Mouse (Mus musculus) embryonic fibroblast, embryonic 13.5 days (primary cell): ENCODE measurements at regions not wholly inside any gene's neighbourhood (a gene's known extent, or its start where the extent isn't known, plus 50 kb on each side); places are given as distances from the start of the nearest gene placed in this dataset.

ENCODE experiments used
- H3K27ac ChIP-seq: 2 replicates; pipeline ENCODE4 v1.5.1; 2012; ENCODE audit warnings: low read length, control low read depth, inconsistent platforms; ENCODE audit not compliant: insufficient read depth
- H3K4me1 ChIP-seq: 2 replicates; pipeline ENCODE4 v1.6.1; 2011; ENCODE audit warnings: low read length; ENCODE audit not compliant: control insufficient read depth, insufficient read depth
- H3K4me3 ChIP-seq: 2 replicates; pipeline ENCODE4 v1.5.1; 2011; ENCODE audit warnings: mild to moderate bottlenecking, control low read depth, low read length; ENCODE audit not compliant: insufficient read depth
- CTCF ChIP-seq: IDR thresholded peaks from 2 replicates; pipeline ENCODE4 v1.5.1; 2011; ENCODE audit warnings: mild to moderate bottlenecking, control low read depth, low read length, moderate library complexity, borderline replicate concordance; ENCODE audit not compliant: insufficient read depth
- POLR2A ChIP-seq: IDR thresholded peaks from 2 replicates; pipeline ENCODE4 v1.6.1; 2011; ENCODE audit warnings: low read depth, mild to moderate bottlenecking, control low read depth, low read length, moderate library complexity

DNA sequence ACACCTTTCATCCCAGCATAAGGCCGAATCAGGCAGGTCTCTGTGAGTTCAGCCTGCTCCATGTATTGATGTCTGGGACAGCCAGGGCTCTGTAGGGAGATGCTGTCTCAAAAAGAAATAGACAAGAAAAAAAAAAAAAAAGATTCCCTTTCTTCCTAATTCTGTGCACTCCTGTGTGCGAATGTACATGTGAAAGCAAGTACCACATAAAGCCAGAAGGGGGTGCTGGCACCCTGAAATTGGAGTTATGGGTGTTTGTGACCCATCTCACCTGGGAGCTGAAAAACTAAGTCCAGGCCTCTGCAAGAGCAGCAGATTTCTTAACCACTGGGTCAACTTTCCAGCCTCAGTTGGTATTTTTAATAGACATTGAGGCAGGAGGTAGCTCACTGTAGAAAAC, 280.6 kb upstream of the Zdhhc25 start:
- TF ChIP-seq CTCF (no peak), POLR2A (no peak)
- no peak overlapping the region for H3K4me3 ChIP-seq
- no peaks in the 10 kb centered on the region for H3K4me1 ChIP-seq
- no peak overlapping the region for H3K27ac ChIP-seq

DNA sequence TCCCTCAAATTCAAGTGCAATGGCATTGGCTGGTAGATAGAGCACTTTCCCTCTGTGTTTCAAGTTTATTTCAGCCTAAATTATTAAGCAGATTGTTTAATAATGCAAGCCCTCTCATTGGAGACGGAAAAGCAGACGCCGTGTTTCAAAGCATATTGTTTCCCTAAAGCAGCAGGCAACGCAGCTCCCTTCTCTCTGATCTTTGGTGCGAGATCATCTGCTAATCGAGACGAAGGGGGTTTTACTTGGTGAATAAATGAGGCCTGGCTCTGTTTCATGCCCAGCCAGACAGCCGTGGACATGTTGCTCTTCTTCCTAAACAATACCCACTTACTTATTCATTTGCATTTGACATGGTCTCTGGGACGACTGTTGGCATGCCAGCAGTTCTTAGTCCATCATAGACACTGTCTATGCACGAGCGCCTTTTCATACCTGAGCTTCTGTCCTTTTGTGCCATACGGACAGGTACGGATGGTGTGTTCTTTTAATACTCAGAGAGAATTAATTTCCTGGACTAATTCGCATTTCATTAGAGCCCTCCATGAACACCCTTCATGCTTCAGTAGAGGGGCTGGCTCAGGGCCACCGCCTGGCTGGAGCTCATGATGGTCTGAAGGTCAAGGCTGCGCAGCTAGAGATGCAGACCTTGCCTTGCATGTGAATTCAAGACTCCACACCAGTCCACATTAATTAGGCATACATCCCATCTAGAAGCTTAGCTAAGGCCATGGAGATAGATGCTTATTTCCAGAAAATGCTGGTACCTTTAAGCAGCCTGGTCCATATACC, 276.3 kb upstream of the Zdhhc25 start:
- Histone ChIP-seq H3K4me1 (no peaks in the 10 kb centered on the region), H3K27ac (no peak overlapping the region), H3K4me3 (no peak overlapping the region)
- TF ChIP-seq POLR2A: no peak
- TF ChIP-seq CTCF: no peak

DNA sequence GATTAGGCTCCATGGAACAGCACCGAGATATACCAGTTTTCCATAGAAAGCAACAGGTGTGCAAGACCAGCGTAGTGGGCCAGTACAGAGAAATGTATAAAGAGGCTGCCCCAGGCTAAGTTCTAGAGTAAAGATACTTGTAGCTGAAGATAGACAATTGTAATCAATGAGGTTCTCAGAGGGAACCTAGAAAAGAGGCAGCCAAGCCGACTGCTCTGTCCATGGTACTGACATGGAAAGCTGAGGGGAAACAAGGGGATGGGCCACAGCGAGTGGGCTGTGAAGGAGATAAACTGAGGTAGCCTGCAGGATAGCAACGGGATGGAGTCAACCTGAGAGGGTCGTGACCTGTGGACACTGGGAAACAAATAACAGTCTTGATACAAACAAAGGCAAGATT, 275.0 kb upstream of the Zdhhc25 start:
- TF ChIP-seq POLR2A (no peak), CTCF (no peak)
- no peaks in the 10 kb centered on the region for H3K4me1 ChIP-seq
- no peak overlapping the region for H3K4me3 ChIP-seq
- no peak overlapping the region for H3K27ac ChIP-seq

DNA sequence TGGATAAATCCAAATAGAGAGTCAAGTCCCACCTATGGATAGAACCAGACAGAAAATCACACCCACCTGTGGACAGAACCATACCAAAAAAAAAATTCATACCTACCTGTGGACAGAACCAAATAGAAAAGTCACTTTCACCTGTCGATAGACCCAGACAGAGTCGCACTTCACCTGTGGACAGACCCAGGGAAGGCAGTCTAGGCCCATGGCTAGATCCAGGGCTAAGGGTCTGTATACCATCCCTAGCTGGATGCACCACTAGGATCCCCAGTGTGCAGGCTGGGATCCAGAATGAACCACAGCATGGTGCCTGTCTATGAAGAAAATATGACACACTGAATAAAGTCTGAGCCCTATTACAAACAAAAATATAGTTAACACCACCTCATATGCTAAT, 246.9 kb upstream of the Zdhhc25 start:
- no peak overlapping the region for H3K4me3 ChIP-seq
- H3K27ac ChIP-seq: no peak overlapping the region
- H3K4me1 ChIP-seq: no peaks in the 10 kb centered on the region
- TF ChIP-seq POLR2A (no peak), CTCF (no peak)

DNA sequence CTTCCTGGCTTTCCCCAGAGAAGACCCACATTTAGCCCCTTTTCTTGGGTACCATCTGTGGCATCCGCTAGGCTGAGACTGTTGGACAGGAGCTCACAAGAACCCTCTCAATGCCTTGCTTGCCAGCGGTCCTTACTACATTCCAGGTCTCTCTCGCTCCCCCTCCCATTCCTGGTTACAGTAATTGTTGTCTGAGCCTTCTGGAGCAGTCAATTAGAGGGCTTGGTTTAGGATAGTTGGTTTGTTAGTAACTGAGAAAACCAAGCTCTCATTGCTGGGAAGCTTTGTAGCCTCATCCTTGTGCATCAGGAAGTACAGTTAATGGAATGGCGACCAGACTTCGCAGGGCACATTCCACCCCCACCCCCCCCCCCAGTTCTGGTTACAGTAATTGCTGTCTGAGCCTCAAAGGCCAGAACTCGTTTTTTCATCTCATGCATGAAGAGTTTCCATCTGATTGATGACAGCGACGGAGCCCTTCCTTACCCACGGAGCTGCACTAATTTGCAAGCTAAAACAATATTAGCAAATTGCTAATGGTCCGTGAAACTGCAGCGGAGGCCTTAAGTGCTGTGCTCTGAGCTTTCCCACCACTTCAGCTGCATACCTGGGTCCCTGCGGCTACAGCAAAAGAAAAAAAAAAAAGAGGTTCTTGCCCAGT, 239.6 kb upstream of the Zdhhc25 start:
- no peak overlapping the region for H3K4me3 ChIP-seq
- TF ChIP-seq CTCF (no peak), POLR2A (no peak)
- no peaks in the 10 kb centered on the region for H3K4me1 ChIP-seq
- H3K27ac ChIP-seq: no peak overlapping the region

DNA sequence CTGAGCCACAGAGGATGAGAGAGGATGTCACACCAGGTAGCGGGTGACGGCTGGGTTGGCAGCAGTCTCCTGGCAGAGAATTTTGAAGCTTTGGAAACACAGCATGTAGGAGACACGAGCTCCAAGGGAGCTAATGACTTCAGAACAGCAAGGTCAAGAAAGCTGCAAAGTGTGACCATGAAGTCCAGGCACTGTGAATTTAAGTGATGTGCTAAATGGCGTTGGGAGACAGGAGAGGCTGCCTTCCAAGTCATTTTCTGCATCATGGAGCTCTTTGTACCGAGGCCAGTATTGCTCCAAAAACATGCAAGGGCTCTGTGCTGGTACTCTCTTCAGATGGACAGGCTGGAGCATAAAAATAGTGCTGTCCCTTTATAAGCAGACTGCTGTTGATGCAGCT, 238.8 kb upstream of the Zdhhc25 start:
- Histone ChIP-seq H3K4me1 (no peaks in the 10 kb centered on the region), H3K4me3 (no peak overlapping the region), H3K27ac (no peak overlapping the region)
- TF ChIP-seq CTCF (no peak), POLR2A (no peak)

DNA sequence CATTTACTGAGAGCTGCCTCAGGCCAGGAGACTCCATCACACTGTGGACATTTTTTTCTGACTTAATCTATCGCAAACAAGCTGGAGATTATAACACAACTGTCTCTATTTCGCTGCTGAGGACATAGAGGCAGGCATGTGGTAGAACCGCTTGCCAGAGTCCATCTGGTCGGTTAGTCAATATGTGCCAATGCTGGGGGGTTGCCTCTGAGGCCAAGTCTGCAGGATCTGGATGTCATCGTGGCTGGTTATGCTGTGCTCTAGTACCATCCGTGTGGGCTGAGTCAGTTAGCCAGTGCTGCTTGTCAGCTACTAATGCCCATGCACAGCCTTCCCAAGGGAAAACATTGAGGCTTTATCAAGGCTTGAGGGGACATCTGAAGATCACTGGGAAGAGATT, 237.1 kb upstream of the Zdhhc25 start:
- no peak for TF ChIP-seq POLR2A
- TF ChIP-seq CTCF: no peak
- Histone ChIP-seq H3K27ac (no peak overlapping the region), H3K4me1 (no peaks in the 10 kb centered on the region), H3K4me3 (no peak overlapping the region)

DNA sequence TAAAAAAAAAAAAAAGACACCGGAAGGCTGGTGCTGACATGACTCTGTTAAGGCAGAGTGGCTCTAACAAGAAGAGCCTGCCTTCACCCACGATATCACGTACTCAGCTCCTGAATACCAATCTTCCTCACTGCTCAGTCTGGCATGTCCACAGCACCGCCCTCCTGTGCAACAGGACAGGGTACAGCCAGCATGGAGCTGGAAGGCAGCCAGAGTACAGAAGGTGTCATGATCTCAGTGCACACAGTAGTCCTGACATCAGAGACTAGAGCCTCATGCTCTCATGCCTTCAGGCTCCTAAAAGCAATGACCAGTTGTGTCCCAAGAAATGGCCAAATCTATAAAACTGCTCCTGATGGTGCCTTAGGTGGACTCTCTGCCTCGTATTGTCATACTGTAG, 229.7 kb upstream of the Zdhhc25 start:
- Histone ChIP-seq H3K4me3 (no peak overlapping the region), H3K27ac (no peak overlapping the region), H3K4me1 (no peaks in the 10 kb centered on the region)
- TF ChIP-seq POLR2A: no peak

DNA sequence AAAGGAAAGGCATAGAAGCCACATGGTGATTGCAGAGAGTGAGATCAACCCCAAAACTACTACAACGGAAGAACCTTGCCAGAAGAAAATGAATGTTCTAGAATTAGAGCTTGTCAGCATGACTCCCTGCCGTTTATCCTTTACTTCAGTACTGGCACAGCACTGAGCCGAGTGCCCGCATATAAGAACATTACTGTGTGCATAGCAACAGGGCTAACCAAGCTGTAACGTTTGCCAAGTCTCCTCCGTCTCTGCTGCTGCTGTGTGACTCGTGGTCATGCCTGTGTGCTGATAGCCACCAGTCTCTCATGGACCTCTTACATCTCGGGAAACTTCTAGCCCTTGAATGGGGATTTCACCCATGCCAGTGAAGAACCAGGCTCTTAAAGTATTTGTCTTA, 228.1 kb upstream of the Zdhhc25 start:
- TF ChIP-seq CTCF (no peak), POLR2A (no peak)
- H3K4me1 ChIP-seq: no peaks in the 10 kb centered on the region
- no peak overlapping the region for H3K4me3 ChIP-seq
- H3K27ac ChIP-seq: no peak overlapping the region

DNA sequence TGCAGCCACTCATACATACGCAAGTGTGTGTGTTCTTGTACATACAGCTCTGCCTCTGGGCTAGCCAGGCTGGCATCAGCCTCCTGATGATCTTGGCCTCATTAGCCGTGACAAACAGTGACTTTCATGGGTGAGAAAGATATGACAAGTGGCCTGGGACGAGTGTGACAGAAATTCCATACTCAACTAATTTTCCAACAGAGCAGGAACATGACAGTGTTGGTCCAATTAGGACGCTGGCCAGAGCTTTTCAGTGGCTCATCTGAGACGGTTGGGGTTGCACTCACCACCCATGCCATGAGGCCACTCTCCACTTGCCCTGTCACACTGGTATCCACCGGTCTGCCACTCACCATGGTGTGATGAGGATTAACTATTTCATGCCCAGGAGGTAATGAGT, 226.2 kb upstream of the Zdhhc25 start:
- Histone ChIP-seq H3K4me3 (no peak overlapping the region), H3K4me1 (no peaks in the 10 kb centered on the region), H3K27ac (no peak overlapping the region)
- TF ChIP-seq CTCF (no peak), POLR2A (no peak)
